Mouse (Mus musculus): ENCODE measurements around the gene Mcm6. TPM values are rescaled to one million over a fixed set of nuclear protein-coding genes. Genes with fewer than 3 reads are reported as not detected.

Gene Mcm6
- total RNA-seq, 1 experiment from 2014 or later = 50.1 TPM

Other genes with a start within 250 kb of the Mcm6 start
- gene Ubxn4, start 115.7 kb downstream of the Mcm6 start, total RNA-seq (2017) = 178 to 257 TPM (median 245 TPM) in 3 replicates
- gene Lct, start 31.3 kb downstream of the Mcm6 start, total RNA-seq (2017) = not detected in 3 replicates
- gene Dars, start 57.7 kb upstream of the Mcm6 start, total RNA-seq (2017) = 92.1 to 108 TPM (median 101 TPM) in 3 replicates
- gene Cxcr4, start 232.6 kb upstream of the Mcm6 start, total RNA-seq (2017) = 403 to 572 TPM (median 502 TPM) in 3 replicates

Measured in monocyte, adult 5-6 weeks (primary cell).